Mouse (Mus musculus): ENCODE measurements around the gene Casz1.

DNA sequence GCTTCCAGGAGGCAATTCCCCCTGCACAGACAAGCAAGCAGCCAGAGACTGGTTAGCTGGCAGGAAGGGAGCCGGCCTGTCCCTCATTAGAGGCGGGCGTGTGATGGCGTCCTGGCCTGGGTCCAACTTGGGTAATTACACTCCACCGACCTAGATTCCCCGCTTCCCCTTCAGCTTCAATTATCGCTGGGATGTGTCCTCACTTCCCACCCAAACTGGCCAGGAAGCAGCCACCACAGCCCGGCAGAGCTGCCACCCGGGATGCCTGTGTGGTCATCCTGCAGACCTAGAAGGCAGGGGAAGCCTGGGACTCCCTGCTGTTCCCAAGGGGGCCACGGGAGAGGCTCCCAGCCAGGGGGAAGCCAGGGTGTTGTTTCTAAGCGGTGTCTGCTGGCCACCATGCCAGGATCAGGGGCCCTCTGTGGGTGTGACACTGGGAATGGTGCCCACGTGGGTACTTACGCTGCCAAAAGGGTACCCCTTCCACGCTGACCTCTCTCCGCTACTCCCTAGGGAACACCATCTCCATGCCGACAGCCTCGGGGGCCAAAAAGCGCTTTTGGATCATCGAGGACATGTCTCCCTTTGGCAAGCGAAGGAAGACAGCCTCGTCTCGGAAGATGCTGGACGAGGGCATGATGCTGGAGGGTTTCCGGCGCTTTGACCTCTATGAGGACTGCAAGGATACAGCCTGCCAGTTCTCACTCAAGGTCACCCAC, 146.9 kb downstream of the Casz1 start:
- TF ChIP-seq CTCF (IDR thresholded peaks at IDR 0.05; ENCODE audit: low read depth, low read length) (no peak), POLR2A (IDR thresholded peaks at IDR 0.05; ENCODE audit: borderline replicate concordance, low read depth, low read length) (no peak)
